Mouse (Mus musculus): Measurements from ENCODE around the gene Auh.

The Auh gene

DNA sequence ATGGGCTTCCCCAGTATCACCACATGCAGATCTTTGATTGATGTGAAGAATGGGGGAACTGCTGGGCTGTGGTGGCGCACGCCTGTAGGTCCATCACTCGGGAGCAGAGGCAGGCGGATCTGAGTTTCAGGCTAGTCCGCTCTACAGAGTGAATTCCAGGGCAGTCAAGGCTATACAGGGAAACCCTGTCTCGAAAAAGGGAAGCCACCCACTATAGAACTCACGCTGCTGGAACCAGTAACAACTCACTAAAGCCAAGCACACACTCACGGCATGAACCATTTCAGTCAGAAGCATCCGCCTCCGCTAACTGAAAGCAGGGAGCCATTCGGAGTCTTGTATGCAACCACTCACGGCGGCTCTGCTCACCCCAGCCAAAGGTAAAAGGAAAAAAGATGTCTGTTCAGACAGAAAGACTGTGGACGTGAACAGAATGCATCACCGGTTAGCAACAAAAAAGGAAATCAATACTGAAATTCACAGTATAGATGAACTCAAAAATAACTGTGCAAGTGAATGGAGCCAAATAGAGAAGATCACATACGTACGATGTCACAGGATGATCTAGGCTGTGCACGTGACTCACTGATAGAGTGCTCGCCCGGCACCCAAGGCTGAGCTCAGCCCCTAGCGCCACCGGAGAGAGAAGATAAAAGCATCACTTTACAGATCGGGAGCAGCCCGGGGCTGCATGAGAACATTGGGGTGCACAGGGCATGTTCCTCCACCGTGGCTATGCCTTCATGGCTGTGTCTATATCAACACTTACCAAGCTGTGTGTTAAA lies 53.7 kb downstream of the Auh start:
- no peak for DNase-seq

DNA sequence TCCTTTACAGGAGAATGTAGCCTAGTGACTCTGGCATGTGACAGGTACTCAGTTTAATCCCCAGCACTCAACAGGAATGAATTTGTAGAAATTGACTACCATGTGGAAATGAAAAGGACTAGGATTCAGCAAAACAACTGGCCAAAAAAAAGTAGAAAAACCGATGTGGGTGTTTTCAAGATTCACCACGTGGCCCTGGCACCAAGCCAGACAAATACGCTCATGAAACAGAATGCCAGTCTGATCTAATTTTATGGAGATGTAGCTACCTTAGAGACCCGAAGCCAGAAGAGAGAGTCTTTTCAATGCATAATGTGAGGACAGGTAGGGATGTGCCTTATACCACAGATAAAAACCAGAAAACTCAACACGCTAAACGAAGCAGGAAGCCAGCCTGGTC lies 54.4 kb downstream of the Auh start:
- DNase-seq, result peak; percentile 49

DNA sequence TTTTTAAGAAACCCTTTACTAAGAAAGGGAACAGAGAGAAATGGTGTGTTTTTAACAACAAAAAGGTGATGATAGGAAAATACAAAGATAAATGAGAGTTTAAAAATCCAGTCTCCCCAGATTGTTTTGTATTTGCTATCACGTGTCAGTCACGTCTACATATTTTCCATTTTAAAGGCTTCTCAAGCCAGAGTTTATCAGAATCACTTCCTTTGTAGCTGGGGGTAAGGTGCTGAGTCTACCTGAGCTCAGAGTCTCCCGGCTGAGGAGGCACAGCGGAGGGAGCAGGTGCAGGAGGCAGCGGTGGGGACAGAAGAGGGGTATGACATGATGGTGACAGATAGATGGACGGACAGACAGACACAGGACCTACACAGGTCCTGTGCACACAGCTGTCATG lies 55.1 kb downstream of the Auh start:
- no peak for DNase-seq

DNA sequence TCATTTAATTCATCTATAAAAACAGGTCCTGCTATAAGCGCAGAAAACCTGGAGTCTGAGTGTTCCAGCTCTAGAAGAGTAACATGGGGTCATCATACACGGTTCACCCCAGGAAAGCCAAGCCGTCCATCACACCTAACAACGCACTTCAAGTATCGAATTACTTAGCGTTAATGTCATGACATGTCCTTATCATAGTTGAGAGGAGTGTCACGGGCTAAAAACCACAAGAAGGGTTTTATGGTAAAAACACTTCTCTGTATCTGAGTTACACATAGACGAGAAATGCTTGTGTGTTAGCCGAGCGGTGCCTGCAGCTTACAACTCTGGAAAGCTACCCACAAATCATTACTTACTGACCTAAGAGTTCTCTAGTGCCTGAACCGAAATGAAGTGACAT lies 55.6 kb downstream of the Auh start:
- DNase-seq, result no peak

DNA sequence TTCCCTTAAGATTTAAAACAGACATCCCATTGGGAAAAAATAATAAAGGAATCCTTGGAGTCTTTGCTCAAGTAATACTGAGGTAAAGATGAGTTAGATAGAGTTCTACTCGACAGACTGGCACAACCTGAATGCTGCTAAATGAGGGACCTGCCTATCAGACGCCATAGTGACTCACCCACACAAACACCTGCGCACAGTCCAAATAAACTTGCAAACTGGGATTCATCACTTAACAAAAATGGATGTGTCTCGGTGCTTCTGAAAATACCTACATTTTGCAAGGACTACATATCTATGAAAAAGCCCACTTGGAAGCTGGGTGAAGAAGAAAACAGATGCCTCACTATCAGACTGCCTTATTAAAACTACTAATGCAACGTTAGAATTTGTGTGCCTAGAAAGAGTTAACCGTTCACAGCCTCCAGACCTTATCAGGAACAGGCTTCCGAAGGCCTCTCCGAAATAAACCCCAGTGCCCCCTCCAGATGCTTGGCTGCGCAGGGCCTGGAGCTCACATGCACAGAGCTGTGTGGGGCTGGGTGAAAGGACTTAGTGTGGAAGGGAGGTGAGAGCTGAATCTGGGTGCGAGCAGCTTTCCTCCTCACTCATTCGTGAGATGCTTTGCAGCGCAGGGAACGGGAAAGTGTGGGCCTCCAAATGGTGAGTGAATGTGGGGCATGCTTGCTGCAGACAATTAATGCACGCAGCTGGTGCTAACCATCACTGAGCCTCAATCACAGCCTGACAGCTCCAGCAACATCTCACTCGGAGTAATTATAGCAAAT lies 63.3 kb downstream of the Auh start:
- peak; percentile 47 for DNase-seq

DNA sequence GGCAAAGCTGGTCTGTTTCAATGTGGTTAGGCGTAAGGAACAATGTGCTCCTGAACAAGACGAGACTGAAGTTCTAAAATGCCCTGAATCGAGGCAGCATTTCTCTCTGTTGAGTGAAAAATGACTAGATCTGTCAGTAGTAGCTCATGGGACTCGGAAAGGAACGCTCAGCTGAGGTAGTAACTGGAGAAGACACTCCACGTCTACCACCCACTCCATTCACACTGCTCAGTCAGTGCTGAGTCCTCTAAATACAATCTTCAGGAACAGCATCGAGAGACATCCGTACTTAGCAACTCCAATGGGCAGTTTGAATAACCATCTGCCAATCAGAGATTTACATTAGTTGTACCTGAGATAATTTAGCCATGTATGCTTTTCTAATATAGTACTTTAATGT lies 66.0 kb downstream of the Auh start:
- DNase-seq, result no peak

DNA sequence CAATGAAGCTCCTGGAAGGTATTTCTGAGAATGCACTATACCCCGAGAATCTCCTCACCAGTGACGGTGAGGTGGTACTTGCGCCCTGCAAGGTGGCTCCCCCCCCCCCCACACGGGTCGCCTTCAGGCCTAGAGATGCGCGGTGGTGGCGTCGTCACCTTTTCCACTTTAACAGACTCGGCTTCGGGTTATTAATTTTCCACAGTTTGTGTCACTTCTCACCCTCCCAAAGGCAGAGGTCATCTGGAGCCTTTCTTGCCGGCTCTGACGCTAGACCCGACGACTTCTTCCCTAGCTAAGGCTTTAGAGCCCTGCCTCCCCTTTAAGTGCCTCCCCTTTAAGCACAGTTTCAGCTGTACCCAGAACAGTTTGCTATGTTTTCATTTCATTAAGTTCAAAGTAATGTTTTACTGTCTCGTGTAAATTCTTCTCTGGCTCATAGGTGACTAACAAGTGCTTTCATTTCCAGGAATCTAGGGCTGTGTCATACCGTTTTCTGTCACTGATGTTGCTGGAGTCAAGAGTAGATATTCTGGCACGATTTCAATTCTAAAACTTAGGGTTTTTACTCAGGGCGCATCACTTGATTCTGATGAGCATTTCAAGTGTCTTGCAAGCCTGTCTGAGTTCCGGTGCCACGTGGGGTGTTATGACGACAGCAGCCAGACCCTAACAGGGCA lies 69.3 kb downstream of the Auh start:
- no peak for DNase-seq

DNA sequence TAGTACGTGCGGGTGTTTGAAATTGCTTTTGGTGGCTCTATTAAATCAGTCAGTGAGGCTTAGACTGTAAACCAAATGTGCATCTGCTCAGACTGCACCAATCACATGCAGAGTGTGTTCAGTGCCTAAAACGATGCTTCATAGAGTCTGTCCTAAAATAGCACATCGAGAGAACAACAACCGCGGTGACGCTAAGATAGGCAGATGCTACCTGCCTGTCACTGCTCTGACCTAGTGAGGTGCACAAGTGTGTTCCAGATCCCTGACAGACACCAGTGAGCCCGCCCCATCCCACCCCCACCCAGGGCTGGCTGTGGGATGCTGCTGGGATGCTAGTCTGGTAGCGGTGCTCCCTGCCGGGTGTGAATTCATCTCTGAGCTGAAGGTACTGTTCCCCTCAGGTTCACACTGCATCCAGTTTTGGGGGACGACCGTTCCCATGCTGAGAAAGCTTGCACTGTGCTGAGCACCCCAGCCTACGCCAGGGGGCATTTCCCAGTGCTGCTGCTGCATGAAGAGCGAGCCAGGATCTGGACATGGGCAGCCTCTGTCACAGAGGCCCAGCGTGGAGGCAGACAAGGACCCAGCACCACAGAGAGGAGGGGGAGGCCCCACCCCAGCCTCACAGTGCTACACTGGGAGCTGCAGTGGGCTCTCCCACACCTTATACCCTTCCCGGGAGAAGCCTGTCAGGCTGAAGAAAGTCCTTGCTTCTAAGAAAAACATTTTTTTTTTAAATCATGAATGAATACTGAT lies 70.2 kb downstream of the Auh start:
- DNase-seq, result peak; percentile 19

DNA sequence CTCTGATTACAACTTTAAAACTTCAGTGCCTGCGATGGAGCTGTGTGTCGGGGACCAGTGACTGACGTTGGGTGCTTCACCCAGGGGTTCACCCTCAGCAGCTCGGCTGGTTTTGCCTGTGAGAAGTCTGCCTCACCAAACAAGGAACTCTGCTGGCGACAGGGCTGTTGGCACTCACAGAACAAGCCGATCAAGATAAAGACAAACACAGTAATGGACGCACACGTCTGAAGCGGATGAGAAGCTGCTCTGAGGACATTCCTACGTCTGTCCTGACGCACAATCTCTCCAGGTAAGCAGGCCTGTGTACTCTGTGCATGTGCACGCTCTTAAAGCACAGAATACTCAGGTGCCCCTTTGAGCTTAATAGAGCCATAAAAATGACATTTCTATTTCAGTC lies 71.1 kb downstream of the Auh start:
- DNase-seq, result no peak

DNA sequence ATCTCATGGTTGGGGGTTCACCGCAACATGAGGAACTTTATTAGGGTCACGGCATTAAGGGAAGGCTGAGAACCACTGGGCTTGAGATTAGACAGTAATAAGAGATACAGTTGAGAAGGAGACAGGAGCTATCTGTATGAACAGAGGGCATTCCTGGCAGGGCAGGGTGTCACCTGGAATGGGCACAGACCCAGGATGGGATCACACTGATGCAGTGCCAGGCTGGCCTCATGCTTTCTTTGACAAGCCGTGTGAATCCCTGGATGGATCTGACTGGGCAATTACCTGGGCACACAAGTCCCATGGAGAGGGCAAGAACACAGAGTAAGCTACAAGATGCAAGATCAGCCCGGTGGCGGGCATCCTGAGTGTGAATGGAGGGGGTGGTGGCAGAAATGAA lies 71.7 kb downstream of the Auh start:
- no peak for DNase-seq

DNA sequence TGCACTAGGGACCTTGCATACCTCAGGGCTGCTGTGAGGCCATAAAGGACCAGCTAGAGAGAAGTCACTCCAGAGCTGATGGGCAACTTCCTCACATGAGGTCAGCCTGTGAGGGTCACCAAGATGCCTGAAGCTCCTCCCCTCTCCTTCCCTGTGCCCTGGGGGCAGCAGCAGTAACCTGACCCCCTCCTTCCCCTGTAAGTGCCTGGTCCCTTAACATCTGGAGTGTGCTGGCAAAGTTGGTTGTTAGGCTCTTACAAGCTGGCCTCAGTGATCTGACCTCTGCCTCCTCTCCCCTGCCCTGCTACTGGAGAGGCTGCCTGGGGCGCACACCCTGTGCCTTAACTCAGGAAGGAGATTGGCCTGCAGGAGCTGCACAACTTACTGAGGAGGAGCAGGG lies 75.9 kb downstream of the Auh start:
- no peak for DNase-seq

DNA sequence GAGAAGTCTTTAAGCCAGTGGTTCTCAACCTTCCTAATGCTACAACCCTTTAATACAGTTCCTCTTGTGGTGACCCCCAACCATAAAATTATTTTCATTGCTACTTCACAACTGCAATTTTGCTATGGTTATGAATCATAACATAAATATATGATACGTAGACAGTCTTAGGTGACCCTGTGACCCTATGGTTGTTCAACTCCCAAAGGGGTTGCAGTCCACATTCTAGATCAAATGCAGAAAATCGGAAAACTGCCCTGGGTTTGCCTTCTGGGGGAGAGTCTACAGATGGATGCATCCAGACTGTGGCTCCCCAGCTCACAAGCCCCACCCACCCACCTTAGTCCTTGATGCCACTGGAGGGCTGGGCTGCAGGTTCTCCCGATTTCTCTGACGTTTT lies 77.6 kb downstream of the Auh start:
- no peak for DNase-seq

DNA sequence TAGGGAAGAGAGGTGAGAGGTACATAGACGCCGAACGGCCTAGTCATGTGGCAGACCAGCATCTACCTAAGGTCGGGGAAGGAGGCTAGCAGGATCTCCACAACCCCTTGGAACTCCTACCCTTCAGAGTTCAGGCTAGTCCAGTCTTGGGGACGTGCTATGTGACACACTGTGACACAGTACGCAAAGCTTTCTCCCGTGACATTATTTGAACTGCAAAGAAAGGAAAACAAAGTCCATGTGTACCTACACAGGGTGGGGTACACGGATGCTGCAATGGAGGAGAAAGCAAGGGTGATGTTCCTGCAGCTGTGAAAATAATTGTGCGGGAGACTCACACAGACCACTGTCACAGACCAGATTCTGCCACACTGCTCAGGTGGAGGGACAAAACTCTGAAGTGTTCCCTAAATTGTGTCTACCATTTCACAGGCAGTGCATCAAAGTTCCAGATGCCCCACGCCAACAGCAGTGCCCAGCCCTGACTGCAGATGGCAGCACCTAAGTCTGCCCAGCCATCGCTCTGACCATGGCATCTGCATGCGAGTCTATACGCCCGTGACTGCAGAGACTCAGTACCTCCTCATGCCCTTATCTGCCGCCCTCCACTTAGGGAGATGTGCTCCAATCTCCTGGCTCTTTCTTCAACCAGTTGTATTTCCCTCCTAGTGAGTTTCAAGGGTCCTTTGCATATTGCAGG lies 79.3 kb downstream of the Auh start:
- no peak for DNase-seq

DNA sequence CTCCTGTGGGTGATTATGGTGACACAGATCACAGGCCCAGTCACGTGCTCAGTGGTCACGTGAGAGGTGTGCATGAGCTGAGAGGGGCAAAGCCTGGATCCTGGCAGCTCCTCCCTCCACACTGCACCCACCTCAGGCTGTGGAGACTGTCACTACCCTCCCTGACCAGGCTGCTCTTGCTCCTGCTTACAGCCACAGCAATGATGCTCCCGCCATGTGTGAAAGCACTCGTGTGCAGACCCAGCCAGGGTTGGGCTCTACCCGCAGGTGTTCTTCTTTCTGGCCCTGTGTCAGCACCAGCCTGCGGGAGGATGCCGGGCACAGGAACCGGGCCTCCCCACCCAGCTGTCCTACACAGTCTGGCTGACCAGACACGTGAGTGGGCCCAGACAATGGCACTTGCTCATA lies 80.1 kb downstream of the Auh start:
- no peak for DNase-seq

DNA sequence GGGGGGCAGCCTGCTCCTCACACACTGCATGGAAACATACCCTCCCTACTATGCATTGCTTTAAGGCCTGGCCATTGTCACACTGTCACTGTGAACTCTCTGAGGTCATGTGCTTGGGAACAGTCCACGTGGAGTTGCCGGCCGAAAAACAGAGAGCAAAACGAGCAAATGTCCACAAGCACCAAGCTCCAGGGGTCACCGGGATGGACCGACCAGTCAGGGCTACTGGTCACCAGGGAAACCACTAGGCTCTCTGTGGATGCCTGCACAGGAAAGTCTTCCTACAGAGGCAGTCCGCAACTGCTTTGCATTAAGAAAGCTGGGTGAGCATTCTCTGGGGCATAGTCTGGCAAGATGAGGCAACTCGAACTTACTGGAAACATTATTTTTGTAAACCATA lies 82.0 kb downstream of the Auh start:
- DNase-seq, result no peak

DNA sequence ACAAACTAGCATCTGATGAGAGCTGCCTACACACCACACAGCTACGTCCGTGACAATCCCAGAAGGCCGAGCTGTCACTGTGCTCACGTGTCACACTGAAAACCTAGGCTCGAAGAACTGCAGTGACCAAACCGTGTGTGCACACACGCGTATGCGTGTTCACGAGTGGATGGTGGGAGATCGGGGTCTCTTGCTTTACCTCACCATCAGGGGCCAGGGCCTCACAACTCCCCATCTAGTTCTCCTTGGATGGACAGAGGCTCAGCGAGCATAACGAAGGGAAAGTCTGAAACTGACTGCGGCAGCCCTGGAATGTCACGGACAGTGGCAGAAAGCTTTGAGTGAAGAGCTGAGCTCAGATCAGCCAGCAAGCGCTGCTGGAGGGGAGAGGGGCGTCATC lies 82.4 kb downstream of the Auh start:
- DNase-seq, result no peak

DNA sequence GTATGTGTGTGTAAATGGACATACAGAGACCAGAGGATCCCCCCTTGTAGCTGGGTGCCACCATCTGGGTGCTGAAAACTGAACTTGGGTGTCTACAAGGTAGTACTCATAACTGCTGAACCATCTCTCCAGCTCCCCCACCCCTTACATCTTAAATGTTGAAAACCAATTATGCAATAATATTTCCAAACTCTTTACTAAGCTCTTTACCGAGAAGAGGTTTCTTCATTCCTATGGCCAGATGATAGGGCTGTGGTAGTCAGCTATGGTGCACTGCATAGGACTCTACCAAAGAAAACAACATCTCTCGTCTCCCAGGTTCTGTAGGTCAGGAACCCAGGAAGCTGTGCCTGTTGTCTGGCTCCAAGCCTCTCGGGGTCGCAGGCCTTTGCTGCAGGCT lies 83.9 kb downstream of the Auh start:
- no peak for DNase-seq

DNA sequence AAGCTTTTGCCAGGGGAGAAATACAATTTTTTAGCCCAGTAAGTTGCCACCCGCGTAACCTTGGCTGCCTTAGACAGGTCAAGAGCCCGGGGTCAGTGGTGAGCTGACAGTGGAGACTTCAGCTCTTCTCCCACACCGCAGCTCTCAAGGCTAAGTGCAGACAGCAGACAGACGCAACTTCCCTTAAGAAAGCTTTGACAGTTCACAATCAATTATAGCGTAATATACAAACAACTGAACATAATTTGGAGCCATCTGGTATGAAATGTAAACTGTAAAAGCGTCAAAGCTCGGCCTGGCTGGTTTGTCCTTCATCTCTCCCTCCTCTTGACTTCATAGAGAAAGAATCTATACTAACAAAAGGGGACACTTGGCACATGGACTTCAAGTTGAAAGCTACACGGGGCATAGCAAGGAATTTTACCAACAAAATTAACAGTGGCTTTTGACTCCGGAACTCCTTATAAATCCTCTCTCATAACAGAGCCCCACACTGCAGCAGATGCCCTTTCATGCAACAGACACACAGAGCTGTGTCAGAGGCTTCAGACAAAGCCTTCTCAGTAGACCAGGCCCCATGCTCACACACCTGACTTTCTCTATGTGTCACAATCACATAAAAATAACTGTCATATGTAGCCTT lies 85.8 kb downstream of the Auh start:
- no peak for DNase-seq

DNA sequence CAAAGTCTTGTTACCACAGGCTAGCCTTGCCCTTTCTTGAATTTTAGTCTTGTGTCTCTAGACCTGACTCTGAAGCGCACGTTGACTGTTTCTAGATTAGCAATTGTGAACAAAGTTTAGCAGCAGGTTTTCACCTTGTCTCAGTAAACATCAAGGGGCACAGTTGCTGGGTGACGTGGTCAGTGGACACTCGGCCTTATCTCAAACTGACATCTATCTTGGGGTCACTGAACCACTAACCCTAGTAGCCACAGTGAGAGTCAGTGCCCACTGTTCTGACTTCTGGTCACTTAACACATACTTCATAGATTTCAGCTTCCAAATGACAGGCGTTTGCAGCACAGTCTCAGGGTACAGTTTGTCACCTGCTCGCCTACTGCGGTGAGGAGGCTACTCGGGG lies 93.2 kb downstream of the Auh start:
- no peak for DNase-seq

DNA sequence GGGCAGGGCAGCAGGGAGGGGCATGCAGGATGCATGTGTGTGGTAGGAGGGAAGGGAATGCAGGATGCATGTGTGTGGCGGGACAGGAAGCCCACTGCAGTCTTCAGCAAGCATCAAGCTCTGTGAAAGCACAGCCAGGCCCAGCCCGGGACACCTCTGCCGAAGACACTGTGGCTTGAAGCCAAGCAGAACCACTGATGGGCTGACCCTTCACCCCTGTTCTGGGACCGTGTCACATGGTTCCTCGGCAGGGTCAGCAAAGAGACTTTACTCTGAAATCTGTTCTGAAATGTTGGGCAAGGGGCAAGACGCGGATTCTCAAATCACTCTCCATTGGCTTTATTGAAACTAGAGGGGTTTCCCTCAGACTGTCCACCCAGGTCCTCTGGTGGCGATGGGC lies 94.9 kb downstream of the Auh start:
- DNase-seq, result no peak

DNA sequence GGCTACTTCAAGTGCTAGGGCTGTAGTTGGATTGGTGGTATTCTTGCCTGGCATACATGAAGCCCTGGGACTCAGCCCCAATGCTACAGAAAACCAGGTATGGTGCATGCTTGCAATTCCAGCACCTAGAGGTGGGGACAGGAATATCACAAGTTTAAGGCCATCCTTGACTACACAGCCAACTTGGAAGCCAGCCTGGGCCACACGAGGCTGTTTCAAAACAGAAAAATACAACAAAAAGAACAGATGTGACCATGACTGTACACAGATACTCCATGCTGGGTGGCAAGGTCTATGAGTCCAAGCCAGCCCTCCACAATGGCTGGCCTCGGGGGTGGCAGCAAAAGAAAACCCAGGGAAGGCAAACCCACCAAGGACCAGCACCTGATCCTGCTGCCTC lies 95.7 kb downstream of the Auh start:
- no peak for DNase-seq

DNA sequence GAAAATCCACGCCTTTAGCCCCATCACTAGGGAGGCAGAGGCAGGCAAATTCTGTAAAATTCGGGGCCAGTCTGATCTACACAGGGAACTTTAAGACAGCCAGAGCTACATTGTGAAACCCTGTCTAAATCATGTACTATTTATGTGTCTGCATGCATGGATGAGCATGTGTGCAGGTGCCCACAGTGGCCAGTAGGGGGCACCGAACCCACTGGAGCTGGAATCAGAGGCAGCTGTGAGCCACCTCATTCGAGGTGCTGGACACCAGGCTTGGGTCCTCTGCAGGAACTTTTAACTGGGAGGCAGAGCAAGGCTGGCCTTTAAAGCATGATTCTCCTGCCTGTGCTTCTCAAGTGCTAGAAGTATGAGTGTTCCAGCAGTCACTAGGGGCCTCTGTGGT lies 96.3 kb downstream of the Auh start:
- DNase-seq, result no peak
